Mouse (Mus musculus): ENCODE results near the gene Prm3. TPM values are rescaled to one million over a fixed set of nuclear protein-coding genes. Genes with fewer than 3 reads are reported as not detected.

Prm3 gene
- polyA plus RNA-seq, 1 experiment from 2014 or later, result not detected

DNA sequence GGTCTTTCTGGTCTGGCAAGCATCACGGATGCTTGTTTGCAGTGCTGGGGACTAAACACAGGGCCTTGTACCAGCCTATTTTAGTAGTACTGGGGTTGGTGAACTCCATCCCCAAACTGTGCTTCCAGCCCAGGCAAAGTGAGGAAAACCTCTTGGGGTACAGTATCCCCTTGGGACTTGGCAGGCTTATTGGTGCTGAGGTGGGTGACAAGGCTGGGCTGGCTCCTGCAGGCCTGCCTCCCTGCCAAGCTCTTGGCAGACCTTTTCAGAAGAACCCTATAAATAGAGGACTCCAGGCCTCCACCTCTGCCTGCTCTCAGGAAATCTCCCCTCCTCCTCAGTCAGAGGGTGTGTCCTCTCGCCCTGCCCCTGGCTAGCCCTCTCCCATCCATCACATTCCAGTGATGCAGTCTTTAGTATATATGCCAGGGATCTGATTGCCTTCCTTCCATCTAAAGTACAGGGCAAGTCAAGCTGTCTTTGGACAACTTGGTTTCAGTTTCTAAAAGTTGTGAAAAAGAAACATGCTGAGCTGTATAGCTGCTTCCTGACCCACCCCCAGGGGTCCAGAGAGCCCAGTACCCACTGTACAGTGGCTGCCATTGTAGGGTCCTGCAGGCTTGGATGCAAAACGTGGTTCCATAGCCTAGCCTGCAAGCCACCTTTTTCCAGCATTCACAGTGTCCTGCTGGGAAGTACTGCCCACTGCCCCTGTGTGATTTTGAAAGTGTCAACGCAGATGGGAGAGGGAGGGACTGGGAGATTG lies 3.7 kb downstream of the Prm3 start:
- no peak for ATAC-seq (ENCODE audit: low read depth)
- Histone ChIP-seq H3K36me3 (ENCODE audit: control insufficient read depth, insufficient read depth) (no peaks in the 10 kb centered on the region), H3K4me1 (ENCODE audit: control insufficient read depth, low read depth, low read length) (peaks cover 7% of the 10 kb centered on the region), H3K27ac (ENCODE audit: low read length) (no peak overlapping the region), H3K9me3 (replicated peaks; ENCODE audit: control insufficient read depth, low read length) (no peaks in the 10 kb centered on the region), H3K27me3 (ENCODE audit: control insufficient read depth, insufficient read depth, low read depth, low read length) (peaks cover 26% of the 10 kb centered on the region), H3K4me2 (ENCODE audit: low read depth, low read length) (peak overlapping the region; percentile 100), H3K4me3 (ENCODE audit: low read depth, low read length) (no peak overlapping the region), H3K9ac (ENCODE audit: low read depth, low read length) (no peak overlapping the region)
- WGBS (ENCODE audit: insufficient replicate concordance), result 48% methylated on average over 4 of the region's 4 CpGs

DNA sequence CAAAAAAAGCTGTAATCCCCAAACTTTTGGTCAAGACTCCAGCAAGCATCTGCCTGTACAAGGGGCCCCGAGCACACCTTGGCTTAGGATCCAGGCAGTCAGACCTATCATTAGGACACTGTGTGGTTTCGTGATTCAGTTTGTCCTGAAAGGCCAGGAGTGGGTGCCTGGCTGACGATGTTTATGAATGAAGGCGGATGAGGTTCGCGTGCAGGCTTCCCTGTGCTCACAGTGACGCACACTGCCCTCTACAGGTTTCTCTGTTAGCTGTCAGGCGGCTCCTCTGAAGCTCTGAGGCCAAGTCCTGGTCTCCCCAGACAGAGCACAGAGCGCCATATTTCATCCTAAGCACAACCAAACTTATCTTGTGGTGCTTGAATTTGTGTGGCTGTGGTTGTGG lies 4.4 kb downstream of the Prm3 start:
- WGBS (ENCODE audit: insufficient replicate concordance), result 1% methylated on average over 9 of the region's 9 CpGs
- peak; percentile 44 for ATAC-seq (ENCODE audit: low read depth)
- Histone ChIP-seq H3K9ac (ENCODE audit: low read depth, low read length) (peak overlapping the region; percentile 74), H3K27me3 (ENCODE audit: control insufficient read depth, insufficient read depth, low read depth, low read length) (peaks cover 26% of the 10 kb centered on the region), H3K27ac (ENCODE audit: low read length) (peak overlapping the region; percentile 87), H3K4me2 (ENCODE audit: low read depth, low read length) (peak overlapping the region; percentile 100), H3K4me3 (ENCODE audit: low read depth, low read length) (peak overlapping the region; percentile 86), H3K4me1 (ENCODE audit: control insufficient read depth, low read depth, low read length) (peaks cover 7% of the 10 kb centered on the region), H3K9me3 (replicated peaks; ENCODE audit: control insufficient read depth, low read length) (no peaks in the 10 kb centered on the region), H3K36me3 (ENCODE audit: control insufficient read depth, insufficient read depth) (no peaks in the 10 kb centered on the region)

DNA sequence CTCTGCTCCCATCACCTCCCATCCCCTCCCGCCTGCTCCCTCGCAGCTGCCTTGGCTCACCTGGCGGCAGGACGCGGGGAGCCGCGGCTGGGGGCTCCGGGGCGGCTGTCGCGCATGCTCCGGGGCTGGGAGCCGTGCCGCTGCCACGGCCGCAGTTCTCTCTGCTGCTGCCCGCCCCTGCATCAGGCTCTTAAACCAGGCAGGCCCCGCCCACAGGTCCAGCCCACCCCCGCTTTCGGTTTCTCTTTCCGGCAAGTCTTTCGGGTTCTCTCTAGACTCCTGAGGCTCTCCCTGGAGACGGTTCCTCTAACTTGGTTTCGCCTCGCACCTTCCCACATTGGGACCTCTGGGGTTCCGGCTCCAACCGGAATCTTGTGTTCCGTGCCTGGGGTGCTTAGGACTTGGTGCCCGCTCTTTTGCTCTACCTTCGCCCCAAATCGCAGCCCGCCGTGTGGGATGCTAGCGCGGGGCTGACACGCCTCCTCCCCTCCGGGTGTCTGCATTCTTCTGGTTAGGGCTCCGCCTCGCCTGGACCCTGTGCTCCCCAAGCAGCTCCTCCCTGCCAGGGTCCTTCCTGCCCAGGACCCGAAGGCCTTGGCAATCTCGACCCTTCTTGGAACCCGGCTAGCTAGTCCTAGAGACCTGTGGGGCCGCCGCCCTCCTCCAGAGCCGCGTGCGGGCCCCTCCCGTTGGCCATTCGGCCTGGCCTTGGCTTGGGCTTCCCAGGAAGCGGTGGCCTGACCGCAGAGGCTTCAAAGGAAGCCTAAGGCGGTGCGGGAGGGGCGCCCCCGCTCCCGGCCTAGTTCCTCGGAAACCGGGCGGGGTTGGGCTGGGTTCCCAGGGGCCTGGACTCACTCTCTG lies 5.1 kb downstream of the Prm3 start, which contains the start of gene Socs1:
Gene Socs1, minus strand, starts transcription at position 166 of the 861 bp plus-strand sequence.
- Histone ChIP-seq H3K4me1 (ENCODE audit: control insufficient read depth, low read depth, low read length) (peaks cover 7% of the 10 kb centered on the region), H3K27me3 (ENCODE audit: control insufficient read depth, insufficient read depth, low read depth, low read length) (peaks cover 26% of the 10 kb centered on the region), H3K27ac (ENCODE audit: low read length) (peak within 1 kb of the TSS; percentile 87), H3K36me3 (ENCODE audit: control insufficient read depth, insufficient read depth) (no peaks in the 10 kb centered on the region), H3K4me3 (ENCODE audit: low read depth, low read length) (peak within 1 kb of the TSS; percentile 86), H3K9me3 (replicated peaks; ENCODE audit: control insufficient read depth, low read length) (no peaks in the 10 kb centered on the region), H3K4me2 (ENCODE audit: low read depth, low read length) (peak within 1 kb of the TSS; percentile 100), H3K9ac (ENCODE audit: low read depth, low read length) (peak within 1 kb of the TSS; percentile 74)
- under 1% methylated on average over 59 of the region's 59 CpGs for WGBS (ENCODE audit: insufficient replicate concordance)
- peak; percentile 76 for ATAC-seq (ENCODE audit: low read depth)

DNA sequence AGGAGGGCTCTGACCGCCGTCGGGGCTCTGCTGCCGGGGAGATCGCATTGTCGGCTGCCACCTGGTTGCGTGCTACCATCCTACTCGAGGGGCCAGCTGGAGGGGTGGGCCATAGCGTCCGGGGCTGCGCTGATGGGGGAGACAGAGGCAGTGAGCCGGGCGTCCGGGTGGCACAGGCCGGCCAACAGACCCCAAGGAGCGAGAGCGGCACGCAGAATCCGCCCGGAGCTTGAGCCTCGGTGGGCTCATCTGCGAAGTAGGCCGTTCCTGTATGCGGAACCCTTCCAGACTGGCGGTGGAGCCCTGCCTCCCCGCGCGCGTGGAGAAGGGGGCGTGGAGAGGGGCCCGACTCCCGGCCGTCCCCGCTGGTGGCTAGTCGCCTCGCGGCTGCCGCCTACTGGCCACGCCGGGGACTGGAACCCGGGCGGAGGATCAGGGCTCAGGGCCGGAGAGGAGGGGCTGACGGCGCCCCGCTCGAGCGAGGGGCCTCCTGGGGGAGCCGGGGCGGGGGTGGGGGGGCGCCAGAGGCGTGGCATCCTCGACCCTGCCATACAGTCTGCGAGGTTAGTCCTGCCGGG lies 5.8 kb downstream of the Prm3 start:
- H3K9me3 ChIP-seq (replicated peaks; ENCODE audit: control insufficient read depth, low read length), result no peaks in the 10 kb centered on the region
- H3K4me2 ChIP-seq (ENCODE audit: low read depth, low read length), result peak overlapping the region; percentile 100
- H3K9ac ChIP-seq (ENCODE audit: low read depth, low read length), result peak overlapping the region; percentile 74
- H3K27me3 ChIP-seq (ENCODE audit: control insufficient read depth, insufficient read depth, low read depth, low read length), result peaks cover 26% of the 10 kb centered on the region
- ATAC-seq (ENCODE audit: low read depth), result peak; percentile 73
- H3K4me3 ChIP-seq (ENCODE audit: low read depth, low read length), result peak overlapping the region; percentile 86
- peaks cover 7% of the 10 kb centered on the region for H3K4me1 ChIP-seq (ENCODE audit: control insufficient read depth, low read depth, low read length)
- H3K27ac ChIP-seq (ENCODE audit: low read length), result peak overlapping the region; percentile 87
- under 1% methylated on average over 54 of the region's 55 CpGs for WGBS (ENCODE audit: insufficient replicate concordance)
- no peaks in the 10 kb centered on the region for H3K36me3 ChIP-seq (ENCODE audit: control insufficient read depth, insufficient read depth)

DNA sequence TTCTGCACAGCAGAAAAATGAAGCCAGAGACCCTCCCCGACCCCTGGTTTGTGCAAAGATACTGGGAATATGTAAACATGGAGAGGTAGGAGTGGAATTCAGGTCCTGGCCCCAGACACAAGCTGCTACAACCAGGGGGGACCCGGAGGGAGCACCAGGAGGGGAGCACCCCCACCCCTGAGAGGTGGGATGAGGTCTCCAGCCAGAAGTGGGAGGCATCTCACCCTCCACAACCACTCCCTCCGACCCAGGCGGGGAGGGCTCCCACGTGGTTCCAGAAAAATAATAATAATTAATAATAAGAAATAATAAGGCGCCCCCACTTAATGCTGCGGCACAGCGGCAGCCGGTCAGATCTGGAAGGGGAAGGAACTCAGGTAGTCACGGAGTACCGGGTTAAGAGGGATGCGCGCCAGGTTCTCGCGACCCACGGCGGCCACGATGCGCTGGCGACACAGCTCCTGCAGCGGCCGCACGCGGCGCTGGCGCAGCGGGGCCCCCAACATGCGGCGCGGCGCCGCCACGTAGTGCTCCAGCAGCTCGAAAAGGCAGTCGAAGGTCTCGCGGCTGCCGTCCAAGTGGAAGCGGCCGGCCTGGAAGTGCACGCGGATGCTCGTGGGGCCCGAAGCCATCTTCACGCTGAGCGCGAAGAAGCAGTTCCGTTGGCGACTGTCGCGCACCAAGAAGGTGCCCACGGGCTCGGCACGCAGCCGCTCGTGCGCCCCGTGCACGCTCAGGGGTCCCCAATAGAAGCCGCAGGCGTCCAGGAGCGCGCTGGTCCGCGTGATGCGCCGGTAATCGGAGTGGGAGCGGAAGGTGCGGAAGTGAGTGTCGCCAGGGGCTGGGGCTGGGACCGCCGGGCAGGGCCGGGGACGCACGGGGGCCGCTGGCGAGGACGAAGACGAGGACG lies 6.6 kb downstream of the Prm3 start:
- Histone ChIP-seq H3K27me3 (ENCODE audit: control insufficient read depth, insufficient read depth, low read depth, low read length) (peaks cover 26% of the 10 kb centered on the region), H3K27ac (ENCODE audit: low read length) (no peak overlapping the region)
- ATAC-seq (ENCODE audit: low read depth), result no peak

DNA sequence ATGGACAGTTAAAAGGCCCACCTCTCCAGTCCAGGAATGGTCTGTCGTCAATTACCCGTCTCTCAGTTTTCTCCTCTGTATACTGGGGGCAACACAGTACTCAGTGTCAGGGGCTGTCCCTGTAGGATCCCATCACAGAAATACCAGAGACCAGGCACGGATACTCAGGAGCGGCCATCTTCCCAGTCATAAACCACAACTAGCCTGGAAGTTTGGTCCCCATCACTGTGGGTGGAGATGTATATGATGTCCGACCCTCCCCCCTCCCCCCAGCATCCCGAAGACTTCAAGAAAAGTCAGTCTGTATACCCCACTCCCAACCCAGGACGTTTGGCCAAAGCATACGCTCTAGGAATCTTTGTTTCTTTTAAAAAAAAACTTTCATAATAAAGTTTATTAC lies 7.3 kb downstream of the Prm3 start:
- Histone ChIP-seq H3K4me1 (ENCODE audit: control insufficient read depth, low read depth, low read length) (peaks cover 7% of the 10 kb centered on the region), H3K36me3 (ENCODE audit: control insufficient read depth, insufficient read depth) (no peaks in the 10 kb centered on the region), H3K27ac (ENCODE audit: low read length) (no peak overlapping the region), H3K4me3 (ENCODE audit: low read depth, low read length) (no peak overlapping the region), H3K27me3 (ENCODE audit: control insufficient read depth, insufficient read depth, low read depth, low read length) (peaks cover 26% of the 10 kb centered on the region), H3K9ac (ENCODE audit: low read depth, low read length) (no peak overlapping the region), H3K4me2 (ENCODE audit: low read depth, low read length) (no peak overlapping the region), H3K9me3 (replicated peaks; ENCODE audit: control insufficient read depth, low read length) (no peaks in the 10 kb centered on the region)
- WGBS (ENCODE audit: insufficient replicate concordance), result 36% methylated on average over 8 of the region's 8 CpGs
- ATAC-seq (ENCODE audit: low read depth), result no peak

More for the DNA sequence above, 6.6 kb downstream of the Prm3 start:
- peak overlapping the region; percentile 100 for H3K4me2 ChIP-seq (ENCODE audit: low read depth, low read length)
- H3K9me3 ChIP-seq (replicated peaks; ENCODE audit: control insufficient read depth, low read length), result no peaks in the 10 kb centered on the region
- WGBS (ENCODE audit: insufficient replicate concordance), result 3% methylated on average over 81 of the region's 81 CpGs
- no peaks in the 10 kb centered on the region for H3K36me3 ChIP-seq (ENCODE audit: control insufficient read depth, insufficient read depth)
- peak overlapping the region; percentile 74 for H3K9ac ChIP-seq (ENCODE audit: low read depth, low read length)
- H3K4me1 ChIP-seq (ENCODE audit: control insufficient read depth, low read depth, low read length), result peaks cover 7% of the 10 kb centered on the region
- peak overlapping the region; percentile 86 for H3K4me3 ChIP-seq (ENCODE audit: low read depth, low read length)

- WGBS (ENCODE audit: insufficient replicate concordance), result 7% methylated on average over 1 of the region's 1 CpGs
- Histone ChIP-seq H3K36me3 (ENCODE audit: control insufficient read depth, insufficient read depth) (no peaks in the 10 kb centered on the region), H3K4me1 (ENCODE audit: control insufficient read depth, low read depth, low read length) (peaks cover 7% of the 10 kb centered on the region), H3K27me3 (ENCODE audit: control insufficient read depth, insufficient read depth, low read depth, low read length) (peaks cover 26% of the 10 kb centered on the region), H3K4me3 (ENCODE audit: low read depth, low read length) (no peak overlapping the region), H3K9me3 (replicated peaks; ENCODE audit: control insufficient read depth, low read length) (no peaks in the 10 kb centered on the region), H3K4me2 (ENCODE audit: low read depth, low read length) (no peak overlapping the region), H3K27ac (ENCODE audit: low read length) (no peak overlapping the region), H3K9ac (ENCODE audit: low read depth, low read length) (no peak overlapping the region)
- ATAC-seq (ENCODE audit: low read depth), result no peak
These were observed 7.6 kb downstream of the Prm3 start for GRCm38 (mm10) chr16:10783152-10783434.

DNA sequence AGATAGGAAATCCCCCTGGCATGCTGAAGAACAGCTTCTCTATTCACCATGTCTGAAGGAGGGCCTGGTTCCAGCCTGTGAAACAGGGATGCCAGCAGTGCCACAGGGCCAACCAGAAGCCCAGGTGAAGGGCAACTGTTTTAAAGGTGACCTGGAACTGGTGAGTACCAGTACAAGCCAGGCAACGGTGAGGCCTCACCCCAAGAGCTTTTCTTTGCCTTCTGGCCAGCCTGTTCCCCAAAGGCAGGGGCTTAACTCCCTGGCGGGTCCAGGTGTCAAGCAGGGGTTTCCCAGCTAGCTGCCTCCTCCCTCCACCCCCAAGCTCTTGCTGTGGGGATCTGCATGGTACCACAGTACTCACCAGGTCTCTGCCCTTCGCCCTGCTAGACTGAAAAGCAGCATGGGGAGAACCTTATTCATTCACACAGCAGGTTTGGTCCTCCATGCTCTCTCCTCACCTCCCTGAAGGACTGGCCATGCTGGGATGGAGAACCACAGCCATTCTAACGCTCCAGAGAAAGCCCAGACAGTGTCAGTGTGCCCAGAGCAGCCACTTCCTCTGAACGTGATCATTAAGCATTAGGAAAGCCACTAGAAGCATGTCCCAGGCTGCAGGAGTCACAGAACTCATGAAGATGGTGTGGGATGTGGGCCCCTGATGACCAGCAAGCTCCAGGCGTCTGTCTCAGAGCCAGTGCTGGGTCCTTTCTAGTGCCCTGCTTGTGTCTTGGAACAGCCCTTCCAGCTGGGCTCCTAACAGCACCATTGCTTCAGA lies 8.2 kb downstream of the Prm3 start:
- ATAC-seq (ENCODE audit: low read depth), result no peak
- no peak overlapping the region for H3K9ac ChIP-seq (ENCODE audit: low read depth, low read length)
- no peak overlapping the region for H3K27ac ChIP-seq (ENCODE audit: low read length)
- H3K27me3 ChIP-seq (ENCODE audit: control insufficient read depth, insufficient read depth, low read depth, low read length), result peaks cover 26% of the 10 kb centered on the region
- H3K36me3 ChIP-seq (ENCODE audit: control insufficient read depth, insufficient read depth), result no peaks in the 10 kb centered on the region
- H3K4me2 ChIP-seq (ENCODE audit: low read depth, low read length), result no peak overlapping the region
- 39% methylated on average over 6 of the region's 6 CpGs for WGBS (ENCODE audit: insufficient replicate concordance)
- H3K9me3 ChIP-seq (replicated peaks; ENCODE audit: control insufficient read depth, low read length), result no peaks in the 10 kb centered on the region
- H3K4me1 ChIP-seq (ENCODE audit: control insufficient read depth, low read depth, low read length), result peaks cover 7% of the 10 kb centered on the region
- H3K4me3 ChIP-seq (ENCODE audit: low read depth, low read length), result no peak overlapping the region

Data from liver, embryonic 16.5 days (tissue).